Mouse (Mus musculus) C2C12 (cell line): Measurements from ENCODE around the gene Bicra. TPM values are rescaled to one million over a fixed set of nuclear protein-coding genes. Genes with fewer than 3 reads are reported as not detected.
A peak's percentile ranks its signal among the peaks of the same experiment; 100 is the strongest.

Experiments
- H3K27me3 ChIP-seq: one replicate; pipeline ENCODE4 v1.6.1; 2011; ENCODE audit not compliant: control insufficient read depth, insufficient read depth, insufficient read length
- H3K36me3 ChIP-seq: one replicate; pipeline ENCODE4 v1.6.1; 2011; ENCODE audit not compliant: control insufficient read depth, insufficient read depth
- H3K4me3 ChIP-seq: one replicate; pipeline ENCODE4 v1.5.1; 2011; ENCODE audit warnings: mild to moderate bottlenecking, control low read depth; ENCODE audit not compliant: poor library complexity, insufficient read depth, severe bottlenecking
- H3K79me2 ChIP-seq: one replicate; pipeline ENCODE4 v1.6.1; 2011; ENCODE audit not compliant: control insufficient read depth, insufficient read depth
- H3K79me3 ChIP-seq: one replicate; pipeline ENCODE4 v1.6.1; 2011; ENCODE audit warnings: low read depth, control low read depth
- H3ac ChIP-seq: one replicate; pipeline ENCODE3; 2011; ENCODE audit warnings: low read depth; ENCODE audit not compliant: control insufficient read depth, insufficient read length
- CEBPB ChIP-seq: IDR thresholded peaks from one replicate; pipeline ENCODE4 v1.6.1; 2011; ENCODE audit warnings: low read depth, mild to moderate bottlenecking, control low read depth, moderate library complexity
- CTCF ChIP-seq: IDR thresholded peaks from one replicate; pipeline ENCODE4 v1.5.1; 2011; ENCODE audit not compliant: control insufficient read depth, insufficient read depth, insufficient read length
- FOSL1 ChIP-seq: IDR thresholded peaks from one replicate; pipeline ENCODE4 v1.8.0; 2011; ENCODE audit warnings: mild to moderate bottlenecking, low read length; ENCODE audit not compliant: poor library complexity, insufficient read depth, severe bottlenecking
- MAX ChIP-seq: IDR thresholded peaks from one replicate; pipeline ENCODE4 v1.6.1; 2011; ENCODE audit warnings: mild to moderate bottlenecking, control low read depth
- MYOD1 ChIP-seq: IDR thresholded peaks from one replicate; pipeline ENCODE4 v1.6.1; 2011; ENCODE audit warnings: low read depth; ENCODE audit not compliant: control insufficient read depth, insufficient read length
- MYOG ChIP-seq: IDR thresholded peaks from one replicate; pipeline ENCODE4 v1.6.1; 2011; ENCODE audit not compliant: control insufficient read depth, insufficient read length; ENCODE audit errors: extremely low read depth
- USF1 ChIP-seq: IDR thresholded peaks from one replicate; pipeline ENCODE4 v1.6.1; 2011; ENCODE audit warnings: low read depth, mild to moderate bottlenecking, control low read depth, moderate library complexity
- polyA plus RNA-seq: library from polyadenylated mRNA; unstranded; fragments of >200 nt; fragmentation: generic; extraction: Trizol; gene quantifications from one replicate; pipeline ENCODE4 v1.2.1, GENCODE M21; 2012; ENCODE audit warnings: missing spikeins

The Bicra gene
- polyA plus RNA-seq, 1 experiment: 4.3 TPM

DNA sequence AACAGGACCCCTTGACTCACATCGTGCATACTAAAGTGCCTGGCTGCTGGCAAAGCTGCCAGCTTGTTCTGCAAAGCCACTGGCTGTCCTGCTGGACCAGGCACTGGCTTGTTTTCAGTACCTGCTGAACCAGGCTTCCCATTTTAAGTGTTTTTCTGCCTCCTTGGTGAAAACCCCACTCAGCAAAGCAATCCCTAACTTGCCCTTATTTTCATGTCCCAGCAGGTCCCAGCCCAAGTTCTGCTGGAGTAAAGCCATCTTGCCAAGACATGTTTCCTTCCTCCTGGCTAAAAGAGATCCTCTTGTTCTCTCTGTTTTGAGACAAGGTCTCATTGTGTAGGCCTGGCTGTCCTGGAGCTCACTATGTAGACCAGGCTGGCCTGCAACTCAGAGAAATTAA, 103.4 kb downstream of the Bicra start:
- no peak for TF ChIP-seq USF1
- TF ChIP-seq CTCF: no peak
- no peak for TF ChIP-seq MYOD1
- TF ChIP-seq MAX: no peak
- TF ChIP-seq FOSL1: no peak
- no peak for TF ChIP-seq MYOG
- no peak for TF ChIP-seq CEBPB
- Histone ChIP-seq H3K36me3 (peaks cover 50% of the 10 kb centered on the region), H3K79me3 (peaks cover 25% of the 10 kb centered on the region), H3ac (peak overlapping the region; percentile 12), H3K79me2 (peaks cover 40% of the 10 kb centered on the region), H3K4me3 (no peak overlapping the region), H3K27me3 (no peaks in the 10 kb centered on the region)

GRCm38 (mm10) chr7:15938621-15939020, 109.1 kb downstream of the Bicra start:
- no peaks in the 10 kb centered on the region for H3K27me3 ChIP-seq
- H3K4me3 ChIP-seq: no peak overlapping the region
- H3K79me2 ChIP-seq: peaks cover 19% of the 10 kb centered on the region
- H3K36me3 ChIP-seq: peaks cover 57% of the 10 kb centered on the region
- TF ChIP-seq CTCF (no peak), CEBPB (no peak), MYOD1 (no peak), FOSL1 (no peak), MYOG (no peak), USF1 (no peak), MAX (no peak)
- H3K79me3 ChIP-seq: peaks cover 6% of the 10 kb centered on the region
- no peak overlapping the region for H3ac ChIP-seq

DNA sequence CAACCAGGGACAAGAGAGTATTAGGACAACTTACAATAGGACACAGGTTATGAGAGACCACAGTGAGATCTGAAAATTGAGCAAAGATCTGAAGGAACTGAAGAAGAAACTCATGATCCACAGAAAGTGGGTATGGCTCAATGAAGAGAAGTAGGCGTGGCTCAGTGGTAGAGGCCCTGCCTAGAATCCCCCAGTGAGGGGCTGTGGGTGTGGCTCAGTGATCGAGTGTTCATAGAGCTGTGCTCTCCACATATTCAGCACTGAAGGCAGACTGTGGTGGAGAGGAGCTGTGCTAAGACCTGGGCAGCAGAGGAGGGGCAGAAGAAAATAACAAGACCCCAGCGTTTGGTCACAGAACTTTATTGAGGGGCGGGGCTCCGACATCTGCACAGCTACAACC, 110.2 kb downstream of the Bicra start:
- Histone ChIP-seq H3K4me3 (no peak overlapping the region), H3K79me3 (no peaks in the 10 kb centered on the region), H3K36me3 (peaks cover 47% of the 10 kb centered on the region), H3K27me3 (no peaks in the 10 kb centered on the region), H3ac (no peak overlapping the region), H3K79me2 (peaks cover 8% of the 10 kb centered on the region)
- TF ChIP-seq MYOD1 (no peak), MAX (no peak), MYOG (no peak)

DNA sequence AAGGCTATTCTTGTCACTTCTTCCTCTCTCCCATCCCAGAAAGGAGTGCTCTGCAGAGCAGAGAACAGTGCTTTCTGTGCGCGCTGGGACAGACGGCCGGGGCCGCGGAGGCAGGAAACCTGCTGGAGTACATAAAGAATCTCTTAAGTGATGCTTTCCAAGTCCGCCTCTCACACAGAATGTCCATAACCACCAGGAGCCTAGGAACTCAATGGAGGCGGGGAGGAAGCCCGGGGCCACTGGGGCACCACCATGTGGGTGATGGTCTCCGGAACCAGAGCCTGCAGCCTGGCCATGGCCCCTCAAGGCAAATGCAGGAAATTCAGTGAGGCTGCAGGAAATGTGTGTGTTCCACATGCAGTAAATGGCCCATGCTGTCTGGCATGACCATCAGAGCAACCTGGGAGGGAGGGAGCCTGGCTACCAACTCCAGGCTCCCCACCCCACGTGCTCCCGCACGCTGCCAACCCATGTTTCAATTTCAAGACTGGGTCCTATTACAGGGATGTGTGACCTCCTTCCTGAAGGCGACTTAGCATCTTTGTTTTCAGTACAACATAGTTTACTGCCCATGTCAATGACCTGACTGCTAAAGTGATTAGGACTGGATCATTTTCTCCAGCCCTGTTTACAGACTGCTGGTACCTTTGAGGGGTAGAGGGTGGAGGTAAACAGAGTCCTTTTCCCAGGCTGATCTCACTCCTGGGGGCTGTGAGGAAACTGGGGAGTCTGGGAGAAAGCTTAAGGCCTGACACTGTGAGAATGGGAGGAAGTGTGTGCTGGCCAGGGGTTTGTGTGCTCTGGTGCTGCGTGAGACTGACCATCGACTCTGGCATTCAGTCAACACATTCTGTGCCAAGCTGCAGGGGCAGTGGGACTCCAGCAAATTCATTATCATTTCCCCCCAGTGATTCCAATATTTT, 114.0 kb downstream of the Bicra start:
- no peaks in the 10 kb centered on the region for H3K27me3 ChIP-seq
- H3K79me3 ChIP-seq: no peaks in the 10 kb centered on the region
- no peak overlapping the region for H3K4me3 ChIP-seq
- peaks cover 13% of the 10 kb centered on the region for H3K36me3 ChIP-seq
- no peaks in the 10 kb centered on the region for H3K79me2 ChIP-seq
- TF ChIP-seq MAX: no peak
- TF ChIP-seq MYOG: no peak
- no peak for TF ChIP-seq MYOD1
- TF ChIP-seq FOSL1: no peak
- no peak for TF ChIP-seq CTCF
- TF ChIP-seq USF1: no peak
- no peak for TF ChIP-seq CEBPB
- no peak overlapping the region for H3ac ChIP-seq

DNA sequence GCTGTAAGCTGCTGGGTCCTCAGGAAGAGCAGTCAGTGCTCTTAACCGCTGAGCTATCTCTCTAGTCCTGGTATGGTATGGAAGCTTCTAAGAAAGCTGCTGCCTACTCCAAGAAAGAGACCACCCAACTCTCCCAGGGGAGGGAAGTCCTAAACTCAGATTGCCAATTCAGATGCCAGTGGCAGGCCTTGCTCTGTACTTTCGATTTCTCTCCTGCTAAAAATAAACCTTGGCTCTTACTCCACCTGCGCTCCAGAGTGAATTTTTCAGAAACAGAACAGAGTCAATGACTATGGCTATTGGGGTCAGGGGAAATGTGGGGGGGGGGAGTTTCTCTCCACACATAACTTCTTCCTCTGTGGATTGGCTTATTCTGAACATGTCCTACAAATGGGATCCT, 116.1 kb downstream of the Bicra start:
- H3ac ChIP-seq: no peak overlapping the region
- H3K4me3 ChIP-seq: no peak overlapping the region
- TF ChIP-seq MYOG (no peak), FOSL1 (no peak)
- H3K27me3 ChIP-seq: no peaks in the 10 kb centered on the region
- H3K79me2 ChIP-seq: no peaks in the 10 kb centered on the region
- peaks cover under 1% of the 10 kb centered on the region for H3K36me3 ChIP-seq
- H3K79me3 ChIP-seq: no peaks in the 10 kb centered on the region

GRCm38 (mm10) chr7:15930543-15930942, 117.2 kb downstream of the Bicra start:
- Histone ChIP-seq H3K79me2 (no peaks in the 10 kb centered on the region), H3K4me3 (no peak overlapping the region), H3K36me3 (no peaks in the 10 kb centered on the region), H3ac (no peak overlapping the region), H3K27me3 (no peaks in the 10 kb centered on the region), H3K79me3 (no peaks in the 10 kb centered on the region)
- TF ChIP-seq FOSL1 (no peak), MYOD1 (no peak), CEBPB (no peak), USF1 (peak; percentile 41), MYOG (no peak), MAX (no peak), CTCF (no peak)
